Mouse (Mus musculus) CH12.LX (cell line): ENCODE measurements around the gene Dnal4.

Source experiments
- CHD1 ChIP-seq: IDR thresholded peaks from 2 replicates; pipeline ENCODE4 v1.6.1; 2012; ENCODE audit warnings: low read depth, low read length, improper control_type of control experiment, inconsistent platforms
- CTCF ChIP-seq, 2 experiments: IDR thresholded peaks in 1 of 2; conservative IDR thresholded peaks in 1 of 2; 2 replicates each; pipeline ENCODE4 v1.5.1; 2011 to 2012; ENCODE audit warnings: low read depth in 2 of 2, low read length in 2 of 2, improper control_type of control experiment in 1 of 2, inconsistent platforms in 1 of 2, mild to moderate bottlenecking in 1 of 2, moderate library complexity in 1 of 2
- E2F4 ChIP-seq: IDR thresholded peaks from 2 replicates; pipeline ENCODE4 v1.6.1; 2011; ENCODE audit warnings: low read depth, low read length, improper control_type of control experiment; ENCODE audit not compliant: insufficient replicate concordance
- EP300 ChIP-seq: IDR thresholded peaks from 2 replicates; pipeline ENCODE4 v1.6.1; 2011; ENCODE audit warnings: low read length, improper control_type of control experiment
- NELFE ChIP-seq: IDR thresholded peaks from 2 replicates; pipeline ENCODE4 v1.6.1; 2011; ENCODE audit warnings: low read depth, low read length, improper control_type of control experiment
- POLR2A ChIP-seq: IDR thresholded peaks from 2 replicates; pipeline ENCODE4 v1.6.1; 2011; ENCODE audit warnings: low read depth, mild to moderate bottlenecking, improper control_type of control experiment, low read length
- ZMIZ1 ChIP-seq: IDR thresholded peaks from 2 replicates; pipeline ENCODE4 v1.6.1; 2012; ENCODE audit warnings: low read depth, mild to moderate bottlenecking, inconsistent platforms, low read length, improper control_type of control experiment

GRCm38 (mm10) chr15:79818325-79818724 is 40.7 kb upstream of the Dnal4 start:
- TF ChIP-seq E2F4: no peak
- TF ChIP-seq ZMIZ1: no peak
- peak in 1 of 2 experiments; percentile 21; a peak in 1 of 4 replicates for TF ChIP-seq CTCF (conservative IDR thresholded peaks at IDR 0.05 in 1 of 2, IDR thresholded peaks at IDR 0.05 in 1 of 2; ENCODE audit: low read depth in 2 of 2, low read length in 2 of 2)
- TF ChIP-seq POLR2A: no peak
- no peak for TF ChIP-seq EP300
- TF ChIP-seq NELFE: no peak
- TF ChIP-seq CHD1: no peak
